Mouse (Mus musculus) forebrain, embryonic 15.5 days (tissue): ENCODE data around the gene Clcn6. TPM values are rescaled to one million over a fixed set of nuclear protein-coding genes. Genes with fewer than 3 reads are reported as not detected.

Source experiments
- ATAC-seq: fragments of 200-750 bp; cut with Nextera tagmentation; replicated peaks from 2 replicates; pipeline ENCODE4 v1.8.0; 2017; ENCODE audit warnings: mild to moderate bottlenecking, moderate TSS enrichment, moderate library complexity
- H3K27ac ChIP-seq: fragments of 300-500 bp; sonication (generic); replicated peaks from 2 replicates; pipeline ENCODE4 v1.5.1; 2015; ENCODE audit warnings: mild to moderate bottlenecking, inconsistent platforms
- H3K27me3 ChIP-seq: fragments of 300-500 bp; sonication (generic); 2 replicates; pipeline ENCODE4 v1.6.1; 2015; ENCODE audit warnings: inconsistent platforms
- H3K36me3 ChIP-seq: fragments of 300-500 bp; sonication (generic); 2 replicates; pipeline ENCODE4 v1.6.1; 2015; ENCODE audit warnings: mild to moderate bottlenecking, inconsistent platforms
- H3K4me1 ChIP-seq: fragments of 300-500 bp; sonication (generic); 2 replicates; pipeline ENCODE4 v1.6.1; 2015; ENCODE audit warnings: inconsistent platforms
- H3K4me2 ChIP-seq: fragments of 300-500 bp; sonication (generic); replicated peaks from 2 replicates; pipeline ENCODE4 v1.6.1; 2015; ENCODE audit warnings: mild to moderate bottlenecking, inconsistent platforms
- H3K4me3 ChIP-seq: fragments of 300-500 bp; sonication (generic); 2 replicates; pipeline ENCODE4 v1.5.1; 2015; ENCODE audit warnings: mild to moderate bottlenecking, inconsistent platforms
- H3K9ac ChIP-seq: fragments of 300-500 bp; sonication (generic); replicated peaks from 2 replicates; pipeline ENCODE4 v1.6.1; 2015; ENCODE audit warnings: mild to moderate bottlenecking, inconsistent platforms
- H3K9me3 ChIP-seq: fragments of 300-500 bp; sonication (generic); 2 replicates; pipeline ENCODE4 v1.6.1; 2016; ENCODE audit warnings: inconsistent platforms
- WGBS: fragments of 180-500 bp; shearing (Covaris S2); methylation state at CpG from one replicate; pipeline ENCODE4 v1.1.7; 2015; ENCODE audit warnings: mixed read lengths; 5-methylcytosine and 5-hydroxymethylcytosine counted together
- polyA plus RNA-seq: library from polyadenylated mRNA; unstranded; fragments of >200 nt; fragmentation: Nextera tagmentation; extraction: Ambion mirVana; gene quantifications from 2 replicates; pipeline ENCODE4 v1.2.1, GENCODE M21; 2015

Clcn6 gene
- polyA plus RNA-seq, 1 experiment from 2014 or later = 33.4 TPM

DNA sequence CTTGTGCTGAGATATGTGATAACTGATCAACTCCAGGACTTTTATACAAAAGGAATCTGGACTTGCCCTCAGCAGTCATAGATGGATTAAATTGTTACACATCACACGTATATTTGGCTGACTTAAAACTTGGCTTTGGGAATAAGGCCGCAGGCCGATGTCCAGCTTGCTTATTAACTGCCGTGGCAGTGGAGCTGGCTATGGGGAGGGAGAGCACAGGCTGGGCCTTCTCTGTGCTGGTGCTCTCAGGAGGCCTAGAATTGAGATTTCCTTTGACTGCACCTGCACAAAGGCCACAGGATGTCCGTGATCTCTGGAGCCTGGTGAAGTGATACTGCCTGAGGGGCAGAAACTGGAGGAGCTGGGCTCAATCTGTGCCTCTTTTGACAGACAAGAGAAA lies 8.1 kb downstream of the Clcn6 start:
- H3K27ac ChIP-seq = no peak overlapping the region
- H3K9ac ChIP-seq = no peak overlapping the region
- WGBS = 87% methylated on average over 5 of the region's 5 CpGs
- H3K4me3 ChIP-seq = no peak overlapping the region
- H3K4me2 ChIP-seq = no peak overlapping the region
- H3K27me3 ChIP-seq = no peaks in the 10 kb centered on the region
- no peak for ATAC-seq
- peaks cover 48% of the 10 kb centered on the region for H3K36me3 ChIP-seq
- H3K4me1 ChIP-seq = 0 out of 2 replicates have a peak, but pooled peaks cover 3% of the 10 kb centered on the region
- H3K9me3 ChIP-seq = no peaks in the 10 kb centered on the region

DNA sequence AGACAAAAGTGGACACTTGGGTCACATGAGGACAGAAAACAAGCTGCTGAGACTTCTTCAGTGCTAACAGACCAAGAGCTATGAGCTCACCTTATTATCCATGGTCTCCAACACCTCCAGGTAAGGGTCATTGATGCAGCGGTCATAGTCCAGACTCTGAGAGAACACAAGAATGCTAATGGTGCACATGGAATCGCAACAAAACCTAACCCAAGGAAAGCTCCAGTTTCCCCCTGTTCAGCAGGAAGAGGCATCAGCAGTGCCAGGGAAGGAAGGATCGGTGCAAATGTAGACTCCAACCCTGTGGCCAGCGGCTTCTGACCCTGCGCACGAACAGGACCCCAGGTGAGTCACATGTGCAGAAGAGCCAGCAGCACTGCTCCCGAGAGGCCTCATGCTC lies 9.3 kb downstream of the Clcn6 start:
- H3K27ac ChIP-seq = no peak overlapping the region
- no peak for ATAC-seq
- no peak overlapping the region for H3K4me3 ChIP-seq
- WGBS = 97% methylated on average over 7 of the region's 7 CpGs
- H3K27me3 ChIP-seq = no peaks in the 10 kb centered on the region
- H3K9ac ChIP-seq = no peak overlapping the region
- H3K36me3 ChIP-seq = peaks cover 51% of the 10 kb centered on the region
- no peak overlapping the region for H3K4me2 ChIP-seq
- no peaks in the 10 kb centered on the region for H3K9me3 ChIP-seq
- no peaks in the 10 kb centered on the region for H3K4me1 ChIP-seq

DNA sequence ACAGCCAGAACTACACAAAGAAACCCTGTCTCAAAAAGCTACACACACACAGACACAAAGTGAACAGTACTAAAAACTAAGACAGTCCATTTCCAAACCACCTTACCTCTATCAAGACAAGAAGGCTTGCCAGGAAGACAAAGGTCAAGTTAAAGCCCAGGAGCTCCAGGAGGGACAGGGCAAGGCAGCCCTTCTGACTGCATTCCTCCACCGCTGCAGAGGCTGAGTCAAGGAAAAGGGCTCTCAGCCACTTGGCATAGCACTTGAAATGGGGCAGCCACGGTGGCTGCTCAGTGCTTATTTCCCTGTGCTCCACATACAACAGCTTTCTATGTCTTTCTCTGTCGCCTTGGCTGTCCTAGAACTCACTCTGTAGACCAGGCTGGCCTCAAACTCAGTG lies 14.6 kb downstream of the Clcn6 start:
- Histone ChIP-seq H3K36me3 (peaks cover 89% of the 10 kb centered on the region), H3K9me3 (no peaks in the 10 kb centered on the region), H3K4me3 (no peak overlapping the region), H3K9ac (no peak overlapping the region), H3K4me2 (no peak overlapping the region), H3K4me1 (peaks cover 4% of the 10 kb centered on the region), H3K27me3 (no peaks in the 10 kb centered on the region), H3K27ac (no peak overlapping the region)
- no peak for ATAC-seq
- 93% methylated on average over 3 of the region's 3 CpGs for WGBS

DNA sequence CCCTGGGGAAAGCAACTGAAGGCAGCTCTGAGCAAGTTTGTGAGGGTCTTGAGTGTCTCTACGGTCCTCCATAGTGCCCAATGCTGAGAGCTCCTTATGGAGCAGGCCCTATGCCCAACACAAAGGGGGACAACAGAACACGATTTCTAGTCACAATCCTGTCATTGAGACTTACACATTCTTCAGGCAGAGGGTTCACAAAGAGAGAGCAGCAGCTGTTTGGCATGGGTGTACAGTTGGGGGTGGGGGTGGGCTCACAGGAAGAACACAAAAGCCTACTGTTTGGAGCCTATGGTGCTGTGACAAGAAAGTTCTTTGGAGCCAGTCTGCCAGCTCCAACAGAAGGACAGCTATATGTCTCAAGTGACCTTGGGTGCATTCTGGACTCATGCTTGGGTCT lies 20.2 kb downstream of the Clcn6 start:
- peaks cover 96% of the 10 kb centered on the region for H3K36me3 ChIP-seq
- H3K27ac ChIP-seq = 0 out of 2 replicates have a peak overlapping the region, but pooled peaks have one; percentile 23
- H3K4me2 ChIP-seq = no peak overlapping the region
- peak; percentile 54; the same call in 1 of the 2 replicates for ATAC-seq
- H3K4me3 ChIP-seq = no peak overlapping the region
- peaks cover 9% of the 10 kb centered on the region for H3K4me1 ChIP-seq
- H3K9ac ChIP-seq = no peak overlapping the region
- H3K9me3 ChIP-seq = no peaks in the 10 kb centered on the region
- no peaks in the 10 kb centered on the region for H3K27me3 ChIP-seq
- 45% methylated on average over 2 of the region's 2 CpGs for WGBS

DNA sequence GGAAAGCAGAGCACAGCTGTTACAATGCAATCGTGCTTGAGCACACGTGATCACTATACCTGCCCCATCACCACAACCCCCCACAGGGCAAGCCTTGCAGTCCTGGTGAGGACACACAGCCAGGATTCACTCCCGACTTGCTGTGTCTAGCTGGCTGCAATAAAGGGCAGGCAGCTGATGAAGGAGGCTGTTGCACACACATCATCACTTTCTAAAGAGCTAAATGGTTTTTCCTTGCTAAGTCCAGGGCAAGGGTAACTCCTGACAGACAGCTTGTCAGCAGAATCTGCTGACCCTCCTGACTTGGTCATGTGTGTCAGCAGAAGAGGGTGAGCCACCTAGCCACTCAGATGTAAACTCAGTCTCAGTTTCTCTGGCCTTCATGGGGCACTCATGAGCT lies 21.6 kb downstream of the Clcn6 start:
- Histone ChIP-seq H3K9ac (no peak overlapping the region), H3K4me1 (peaks cover 9% of the 10 kb centered on the region), H3K27me3 (no peaks in the 10 kb centered on the region), H3K9me3 (no peaks in the 10 kb centered on the region), H3K36me3 (peaks cover 96% of the 10 kb centered on the region), H3K4me2 (no peak overlapping the region), H3K27ac (no peak overlapping the region), H3K4me3 (no peak overlapping the region)
- WGBS = 84% methylated on average over 3 of the region's 3 CpGs
- no peak for ATAC-seq

DNA sequence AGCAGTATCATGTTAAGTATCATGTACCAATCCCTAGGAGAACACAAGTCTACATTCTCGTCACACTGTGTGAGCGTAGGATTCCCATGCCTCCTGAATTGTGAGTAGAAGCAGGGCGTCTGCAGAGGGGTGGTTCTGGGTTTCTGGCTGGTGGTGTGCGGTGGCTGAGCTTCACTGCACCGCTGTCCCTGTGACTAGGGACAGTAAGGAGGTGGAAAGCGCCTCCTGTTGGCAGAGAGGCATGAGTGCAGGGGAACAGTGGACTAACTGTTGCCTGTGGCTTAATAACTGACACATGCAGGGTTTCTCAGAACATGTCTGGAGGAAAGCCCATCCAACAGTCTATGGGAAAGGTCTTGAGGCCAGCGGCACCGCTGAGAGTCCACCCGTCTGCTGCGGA lies 23.2 kb downstream of the Clcn6 start:
- Histone ChIP-seq H3K4me3 (no peak overlapping the region), H3K4me2 (no peak overlapping the region), H3K36me3 (peaks cover 97% of the 10 kb centered on the region), H3K4me1 (peaks cover 9% of the 10 kb centered on the region), H3K9ac (no peak overlapping the region), H3K27ac (no peak overlapping the region), H3K9me3 (no peaks in the 10 kb centered on the region), H3K27me3 (no peaks in the 10 kb centered on the region)
- 86% methylated on average over 10 of the region's 10 CpGs for WGBS
- no peak for ATAC-seq

DNA sequence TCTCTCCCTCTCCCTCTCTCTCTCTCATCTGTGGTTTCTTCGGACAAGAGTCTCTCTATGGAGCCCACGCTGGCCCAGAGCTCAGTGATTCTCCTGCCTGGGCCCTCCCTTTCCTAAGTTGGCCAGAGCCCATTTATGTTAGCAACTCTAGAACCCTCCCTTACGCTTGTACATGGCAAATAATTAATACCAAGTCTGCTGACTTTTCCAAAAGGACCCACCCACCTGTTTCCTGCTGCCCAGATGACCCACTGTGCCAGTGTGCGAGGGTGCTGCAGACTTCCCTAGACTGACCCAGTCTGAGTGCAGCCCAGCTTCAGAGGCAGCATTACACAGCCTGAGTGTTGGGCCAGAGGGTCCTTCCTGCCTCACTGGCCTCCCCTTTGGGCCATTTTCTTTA lies 26.4 kb downstream of the Clcn6 start:
- Histone ChIP-seq H3K27ac (no peak overlapping the region), H3K4me1 (no peaks in the 10 kb centered on the region), H3K27me3 (no peaks in the 10 kb centered on the region), H3K4me2 (no peak overlapping the region), H3K9ac (no peak overlapping the region), H3K36me3 (peaks cover 100% of the 10 kb centered on the region), H3K4me3 (no peak overlapping the region), H3K9me3 (no peaks in the 10 kb centered on the region)
- WGBS = 90% methylated on average over 4 of the region's 4 CpGs
- ATAC-seq = no peak

DNA sequence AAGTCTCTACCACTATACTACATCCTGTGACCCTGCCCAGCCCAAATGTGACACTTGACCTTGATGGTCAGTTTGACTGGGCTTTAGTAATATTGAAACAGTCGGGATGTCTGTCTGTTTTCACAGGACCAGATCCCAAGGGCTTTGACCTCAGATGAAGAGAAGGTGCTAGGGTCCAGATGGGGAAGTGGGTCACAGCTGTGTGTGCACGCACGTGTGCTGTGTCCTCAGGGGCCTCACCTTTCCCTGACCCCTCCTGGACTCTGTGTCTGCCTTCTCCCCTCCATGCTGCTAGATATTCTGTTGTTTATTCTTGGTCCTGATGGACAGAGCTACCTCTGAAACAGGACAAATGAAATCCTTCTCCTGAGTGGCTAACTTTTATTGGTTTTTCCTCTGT lies 27.3 kb downstream of the Clcn6 start:
- no peak overlapping the region for H3K9ac ChIP-seq
- H3K27me3 ChIP-seq = no peaks in the 10 kb centered on the region
- no peaks in the 10 kb centered on the region for H3K4me1 ChIP-seq
- 93% methylated on average over 3 of the region's 3 CpGs for WGBS
- H3K4me2 ChIP-seq = no peak overlapping the region
- H3K4me3 ChIP-seq = no peak overlapping the region
- ATAC-seq = no peak
- peaks cover 100% of the 10 kb centered on the region for H3K36me3 ChIP-seq
- no peaks in the 10 kb centered on the region for H3K9me3 ChIP-seq
- no peak overlapping the region for H3K27ac ChIP-seq

DNA sequence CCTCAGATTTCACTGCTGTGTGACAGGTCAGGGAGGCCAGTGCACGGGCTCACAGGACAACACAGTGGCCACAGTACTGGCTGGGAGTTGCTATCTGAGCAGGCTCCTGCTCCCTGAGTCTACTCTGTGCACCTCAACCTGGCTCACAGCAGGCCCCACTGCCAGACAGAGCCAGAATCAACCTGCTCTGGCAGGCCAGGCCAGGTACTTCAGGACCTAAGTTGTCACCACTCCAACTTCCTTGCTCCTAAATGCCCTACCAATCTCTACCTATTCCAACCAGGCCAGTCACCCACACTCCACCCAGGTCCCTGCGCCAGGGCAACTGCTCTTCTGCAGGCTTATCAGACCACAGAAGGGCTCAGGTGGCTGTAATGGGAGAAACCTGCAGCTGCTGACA lies 29.0 kb downstream of the Clcn6 start:
- WGBS = 92% methylated on average over 2 of the region's 2 CpGs
- no peak overlapping the region for H3K4me3 ChIP-seq
- no peaks in the 10 kb centered on the region for H3K4me1 ChIP-seq
- no peak overlapping the region for H3K27ac ChIP-seq
- H3K9ac ChIP-seq = no peak overlapping the region
- no peak for ATAC-seq
- H3K36me3 ChIP-seq = peaks cover 100% of the 10 kb centered on the region
- H3K27me3 ChIP-seq = no peaks in the 10 kb centered on the region
- no peaks in the 10 kb centered on the region for H3K9me3 ChIP-seq
- no peak overlapping the region for H3K4me2 ChIP-seq

DNA sequence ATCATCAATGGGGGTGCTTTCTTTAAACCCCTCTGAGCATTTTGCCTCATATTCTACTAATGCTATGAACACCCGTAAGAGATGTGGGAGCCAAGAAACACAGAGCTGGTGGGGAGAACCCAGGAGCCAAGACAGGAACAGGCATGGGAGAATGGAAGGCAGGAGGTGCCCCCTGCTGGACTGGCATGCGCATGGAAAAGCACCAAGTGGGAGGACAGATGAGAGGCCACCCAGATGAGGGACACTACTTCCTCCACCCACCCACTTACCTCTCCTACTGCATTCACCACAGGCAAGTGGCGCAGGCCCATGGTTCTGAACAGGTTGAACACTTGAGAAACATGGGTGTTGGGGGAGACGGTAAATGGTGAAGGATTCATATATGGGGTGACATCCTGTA lies 30.2 kb downstream of the Clcn6 start:
- peak; percentile 38; the same call in 1 of the 2 replicates for ATAC-seq
- Histone ChIP-seq H3K9ac (no peak overlapping the region), H3K27me3 (no peaks in the 10 kb centered on the region)

DNA sequence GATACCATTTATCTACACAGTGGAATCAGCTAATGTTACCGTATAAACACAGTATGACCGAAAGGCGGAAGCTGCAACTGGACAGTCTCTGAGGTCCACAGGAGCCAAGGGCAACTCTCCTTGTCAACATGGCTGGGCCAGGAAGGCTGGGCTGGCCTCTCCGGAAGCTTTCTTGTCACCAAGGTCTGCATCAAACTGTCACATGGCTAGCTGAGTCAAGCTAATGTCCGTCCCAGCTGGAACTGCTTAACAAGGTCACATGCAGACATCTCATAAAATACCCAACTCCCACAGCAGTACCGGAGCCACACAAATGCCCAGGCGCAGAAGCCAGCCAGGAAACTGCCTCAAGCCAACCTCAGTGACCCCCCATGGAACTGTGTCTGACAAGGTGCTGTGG lies 34.3 kb downstream of the Clcn6 start:
- peaks cover 55% of the 10 kb centered on the region for H3K36me3 ChIP-seq
- no peak overlapping the region for H3K27ac ChIP-seq
- ATAC-seq = no peak
- 92% methylated on average over 7 of the region's 7 CpGs for WGBS
- H3K9ac ChIP-seq = no peak overlapping the region
- H3K4me3 ChIP-seq = no peak overlapping the region
- H3K4me2 ChIP-seq = no peak overlapping the region
- H3K27me3 ChIP-seq = no peaks in the 10 kb centered on the region
- 0 out of 2 replicates have a peak, but pooled peaks cover 4% of the 10 kb centered on the region for H3K4me1 ChIP-seq
- no peaks in the 10 kb centered on the region for H3K9me3 ChIP-seq

More for the DNA sequence above, 30.2 kb downstream of the Clcn6 start:
- WGBS = 76% methylated on average over 4 of the region's 4 CpGs
- no peak overlapping the region for H3K4me3 ChIP-seq
- H3K4me2 ChIP-seq = no peak overlapping the region
- no peak overlapping the region for H3K27ac ChIP-seq
- H3K9me3 ChIP-seq = no peaks in the 10 kb centered on the region
- no peaks in the 10 kb centered on the region for H3K4me1 ChIP-seq
- peaks cover 95% of the 10 kb centered on the region for H3K36me3 ChIP-seq

DNA sequence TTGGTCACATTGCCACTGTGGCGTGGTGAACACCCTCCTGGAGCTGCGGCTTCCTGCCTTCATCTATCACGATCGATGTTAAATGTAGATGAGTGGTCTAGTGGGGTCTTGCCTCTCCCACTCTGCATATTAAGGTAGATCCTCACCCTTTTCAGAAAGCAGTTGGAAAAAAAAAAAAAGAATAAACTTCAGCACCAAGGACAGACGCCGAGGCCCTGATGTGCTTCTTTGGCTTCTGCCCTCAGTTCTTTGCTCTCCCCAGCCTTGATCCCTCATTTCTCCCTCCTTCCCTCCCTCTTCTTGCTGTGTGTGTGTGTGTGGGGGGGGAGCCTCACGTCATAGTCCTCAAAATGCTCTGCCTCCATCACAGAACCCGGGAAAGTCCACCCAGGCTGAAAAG lies 36.8 kb downstream of the Clcn6 start:
- peaks cover 30% of the 10 kb centered on the region for H3K36me3 ChIP-seq
- H3K4me1 ChIP-seq = 0 out of 2 replicates have a peak, but pooled peaks cover 4% of the 10 kb centered on the region
- no peak overlapping the region for H3K4me3 ChIP-seq
- H3K9me3 ChIP-seq = no peaks in the 10 kb centered on the region
- no peak overlapping the region for H3K9ac ChIP-seq
- 49% methylated on average over 8 of the region's 8 CpGs for WGBS
- no peak for ATAC-seq
- H3K4me2 ChIP-seq = no peak overlapping the region
- H3K27me3 ChIP-seq = no peaks in the 10 kb centered on the region
- no peak overlapping the region for H3K27ac ChIP-seq

DNA sequence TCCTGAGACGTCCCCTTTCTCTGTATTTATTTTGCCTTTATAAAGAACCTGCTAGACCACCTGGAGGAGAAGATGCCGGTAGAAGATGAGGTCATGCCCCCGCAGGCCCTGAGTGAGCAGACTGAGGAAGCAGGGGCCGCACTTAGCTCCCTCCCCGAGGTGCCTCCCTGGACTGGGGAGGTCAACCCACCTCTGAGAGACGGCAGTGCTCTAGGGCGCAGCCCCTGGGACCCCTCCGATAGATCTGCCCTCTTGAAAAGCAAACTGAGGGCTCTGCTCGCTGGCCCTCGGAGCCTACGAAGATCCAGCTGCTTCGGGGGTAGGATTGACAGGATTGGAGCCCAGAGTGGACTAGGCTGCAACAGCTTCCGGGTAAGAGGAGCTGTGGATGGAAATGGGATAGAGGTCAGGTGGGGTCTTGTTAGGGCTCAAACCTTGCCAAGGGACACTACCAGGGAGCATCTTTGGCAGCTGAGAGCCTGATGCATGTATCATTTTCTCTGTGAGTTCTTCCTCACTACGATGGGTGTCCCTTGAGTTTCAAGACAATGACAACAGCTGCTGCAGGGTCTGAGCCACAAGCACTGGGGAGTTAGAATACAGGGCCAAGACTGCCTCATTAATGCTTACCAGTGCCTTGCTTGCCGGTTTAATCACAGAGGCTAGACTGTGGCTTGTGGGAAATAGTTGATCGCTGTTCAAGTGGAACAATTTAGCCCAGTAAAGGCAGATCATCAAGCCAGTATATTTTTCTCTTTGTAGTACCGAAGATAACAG lies 37.4 kb downstream of the Clcn6 start:
- H3K27me3 ChIP-seq = no peaks in the 10 kb centered on the region
- WGBS = 80% methylated on average over 17 of the region's 17 CpGs
- H3K9me3 ChIP-seq = no peaks in the 10 kb centered on the region
- H3K4me1 ChIP-seq = 0 out of 2 replicates have a peak, but pooled peaks cover 4% of the 10 kb centered on the region
- 0 out of 2 replicates have a peak overlapping the region, but pooled peaks have one; percentile 25 for H3K27ac ChIP-seq
- H3K4me2 ChIP-seq = no peak overlapping the region
- peaks cover 23% of the 10 kb centered on the region for H3K36me3 ChIP-seq
- H3K9ac ChIP-seq = no peak overlapping the region
- H3K4me3 ChIP-seq = no peak overlapping the region
- 0 out of 2 replicates have a peak, but pooled peaks have one; percentile 34 for ATAC-seq
